Mouse (Mus musculus) testis, adult 2 months (tissue): ENCODE data around the gene Dnah12.

Source experiments
- CTCF ChIP-seq: fragments of 200-500 bp; IDR thresholded peaks from 2 replicates; pipeline ENCODE4 v1.5.1; 2012; ENCODE audit warnings: low read depth, mild to moderate bottlenecking, inconsistent platforms, low read length, moderate library complexity; ENCODE audit not compliant: control insufficient read depth, insufficient read depth, insufficient replicate concordance
- POLR2A ChIP-seq: fragments of 200-500 bp; IDR thresholded peaks from 2 replicates; pipeline ENCODE4 v1.6.1; 2012; ENCODE audit warnings: low read depth, mild to moderate bottlenecking, inconsistent platforms, low read length, moderate library complexity; ENCODE audit not compliant: control insufficient read depth

GRCm38 (mm10) chr14:26879976-26880375 lies 186.9 kb downstream of the Dnah12 start:
- TF ChIP-seq CTCF (no peak), POLR2A (no peak)
